Mouse (Mus musculus): ENCODE measurements around the gene AC124502.3. TPM values are rescaled to one million over a fixed set of nuclear protein-coding genes. Genes with fewer than 3 reads are reported as not detected.
"Not testable (repeated sequence)": the region's sequence is repeated elsewhere in the genome, so short reads cannot be mapped to it uniquely, and the experiment has no call there.

Gene AC124502.3
- polyA plus RNA-seq (2012; rRNA removed), result 1.9 and 2.3 TPM in 2 replicates

- DNase-seq (ENCODE audit: low spot score), result peak; percentile 69
Measured at GRCm38 (mm10) chr19:5038709-5039156, at the start of gene AC124502.3, which contains the start of gene B4gat1. Gene AC124502.3 (plus strand): TSS chr19:5038891. Gene B4gat1 (plus strand): TSS chr19:5038826.

- peak; percentile 94 for DNase-seq (ENCODE audit: low spot score)
Measured at GRCm38 (mm10) chr19:4989013-4989412, 49.7 kb upstream of the AC124502.3 start.

- no peak for DNase-seq (ENCODE audit: low spot score)
Measured at GRCm38 (mm10) chr19:4989434-4990255, 49.0 kb upstream of the AC124502.3 start.

GRCm38 (mm10) chr19:4990256-4990625, 48.5 kb upstream of the AC124502.3 start, which contains the start of gene Npas4:
Gene Npas4 (minus strand): TSS chr19:4990316.
- DNase-seq (ENCODE audit: low spot score), result no peak

DNA sequence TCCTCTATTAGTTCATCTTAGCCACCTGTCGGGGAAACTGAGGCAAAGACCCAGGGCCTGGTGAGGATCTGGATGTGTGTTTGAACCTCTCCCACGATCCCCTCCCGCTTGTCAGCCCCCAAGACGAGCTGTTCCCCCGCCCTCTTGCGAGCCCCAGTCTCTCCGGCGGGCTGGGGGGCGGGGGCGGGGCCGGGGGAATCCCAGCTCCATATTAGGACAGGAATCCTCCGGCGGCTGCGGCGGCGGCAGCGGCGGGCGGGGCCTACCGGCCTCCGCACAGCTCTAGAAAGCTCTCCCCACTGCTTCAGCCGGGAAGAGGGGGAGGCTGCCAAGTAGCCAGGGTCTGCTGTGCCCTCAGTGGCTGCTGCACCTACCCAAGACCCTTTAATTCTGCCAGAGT, 48.0 kb upstream of the AC124502.3 start:
- no peak for DNase-seq (ENCODE audit: low spot score)

DNA sequence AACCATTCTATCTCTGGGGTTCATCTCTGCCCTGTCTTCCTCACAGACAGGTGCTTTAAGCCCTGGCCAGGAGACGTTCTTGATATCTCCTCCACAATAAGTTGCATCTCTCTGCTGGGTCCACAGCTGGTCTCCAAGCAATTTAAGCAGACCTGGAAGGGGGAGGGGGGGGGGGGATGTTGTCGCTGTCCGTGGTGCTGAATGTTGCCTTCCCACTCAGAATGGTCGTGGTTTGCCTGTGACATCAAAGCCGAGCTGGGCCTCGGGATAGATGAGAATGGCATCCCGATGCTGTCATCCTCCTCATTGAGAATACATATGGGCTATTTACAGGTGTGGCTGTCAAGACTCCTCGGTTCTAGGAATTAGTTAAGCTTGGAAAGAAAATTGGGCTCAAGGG, 46.3 kb upstream of the AC124502.3 start:
- DNase-seq (ENCODE audit: low spot score), result no peak

GRCm38 (mm10) chr19:4992904-4993303, 45.8 kb upstream of the AC124502.3 start:
- DNase-seq (ENCODE audit: low spot score), result no peak

- DNase-seq (ENCODE audit: low spot score), result no peak
Measured at GRCm38 (mm10) chr19:4994043-4994442, 44.6 kb upstream of the AC124502.3 start.

DNA sequence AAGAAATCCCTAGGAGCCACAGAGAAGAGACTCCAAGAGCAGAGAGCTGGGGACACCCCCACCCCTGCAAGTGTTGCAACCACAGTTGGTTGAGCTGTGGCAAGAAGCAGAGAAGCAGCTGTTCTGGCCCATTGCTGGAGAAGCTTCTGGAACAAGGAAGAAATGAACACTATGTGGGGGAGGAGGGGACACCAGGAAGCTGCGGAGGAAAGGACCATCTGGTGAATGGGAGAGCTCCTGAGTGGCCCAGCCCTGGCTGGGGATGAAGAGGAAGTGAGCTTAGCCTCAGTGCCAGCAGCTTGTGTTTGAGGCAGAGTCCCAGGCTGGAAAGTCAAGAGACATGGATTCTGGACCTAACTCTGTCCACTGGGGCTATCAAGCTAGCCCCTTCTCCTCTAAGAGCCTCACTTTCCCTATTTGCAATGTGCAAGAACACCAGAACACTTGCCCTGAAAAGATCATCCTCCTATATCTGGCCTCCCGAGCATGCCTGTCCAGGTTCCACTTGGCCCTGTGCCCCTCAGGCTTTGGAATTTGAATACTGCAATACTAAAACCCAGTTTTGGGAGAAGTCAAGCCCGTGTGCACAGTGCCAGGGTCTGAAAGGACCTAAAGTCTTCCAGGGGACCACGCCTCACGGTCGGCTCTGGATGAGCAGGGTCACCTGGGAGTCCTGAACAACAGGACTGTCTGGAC, 39.1 kb upstream of the AC124502.3 start:
- DNase-seq (ENCODE audit: low spot score), result no peak

DNA sequence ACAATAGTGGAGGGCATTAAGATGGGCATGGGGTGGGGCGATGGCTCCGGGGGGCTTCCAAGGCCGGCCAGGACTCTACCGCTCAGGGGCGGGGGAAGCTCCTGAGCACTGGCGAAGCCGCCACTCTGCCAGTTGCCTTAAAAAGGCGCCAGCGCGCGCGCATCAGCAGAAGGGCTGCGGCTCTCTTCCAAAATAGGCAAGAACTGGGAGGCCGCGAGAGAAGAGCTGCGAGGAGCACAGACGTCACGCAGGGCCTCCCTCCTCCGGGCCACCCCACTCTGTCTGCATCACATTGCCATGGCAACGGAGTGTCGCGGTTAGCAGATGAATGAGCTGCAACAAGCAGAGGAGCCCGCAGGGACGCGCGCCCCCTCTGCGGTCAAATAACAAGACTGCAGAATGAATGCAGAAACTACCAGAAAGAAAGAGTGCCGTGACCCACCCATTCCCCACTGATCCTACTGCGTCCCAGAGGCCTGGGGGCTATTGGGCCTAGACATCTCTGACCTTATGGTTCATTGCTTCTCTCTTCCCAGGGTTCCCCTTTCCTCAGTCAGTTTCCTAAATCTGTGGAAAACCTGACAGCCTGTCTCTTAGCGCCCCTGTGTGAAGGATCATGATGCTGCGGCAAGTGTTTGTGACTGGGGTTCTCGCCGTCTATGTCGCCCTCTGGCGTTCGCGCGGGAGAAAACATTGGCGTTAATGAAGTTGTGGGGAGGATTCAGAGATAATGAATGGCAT, 36.9 kb upstream of the AC124502.3 start:
- peak; percentile 63 for DNase-seq (ENCODE audit: low spot score)

DNA sequence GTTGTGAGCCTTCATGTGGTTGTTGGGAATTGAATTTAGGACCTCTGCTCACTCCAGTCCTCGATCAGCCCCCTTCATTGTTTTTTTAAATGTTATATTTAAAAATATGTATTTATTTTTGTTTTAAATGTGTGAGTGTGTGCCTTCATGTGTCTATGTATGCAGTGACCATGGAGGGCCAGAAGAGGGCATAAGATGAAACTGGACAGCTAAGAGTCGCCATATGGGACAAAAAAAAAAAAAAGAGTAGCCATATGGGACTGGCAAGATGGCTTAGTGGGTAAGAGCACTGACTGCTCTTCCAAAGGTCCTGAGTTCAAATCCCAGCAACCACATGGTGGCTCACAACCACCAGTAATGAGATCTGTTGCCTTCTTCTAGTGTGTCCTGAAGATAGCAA, 35.0 kb upstream of the AC124502.3 start:
- DNase-seq (ENCODE audit: low spot score), result not testable (repeated sequence)

DNA sequence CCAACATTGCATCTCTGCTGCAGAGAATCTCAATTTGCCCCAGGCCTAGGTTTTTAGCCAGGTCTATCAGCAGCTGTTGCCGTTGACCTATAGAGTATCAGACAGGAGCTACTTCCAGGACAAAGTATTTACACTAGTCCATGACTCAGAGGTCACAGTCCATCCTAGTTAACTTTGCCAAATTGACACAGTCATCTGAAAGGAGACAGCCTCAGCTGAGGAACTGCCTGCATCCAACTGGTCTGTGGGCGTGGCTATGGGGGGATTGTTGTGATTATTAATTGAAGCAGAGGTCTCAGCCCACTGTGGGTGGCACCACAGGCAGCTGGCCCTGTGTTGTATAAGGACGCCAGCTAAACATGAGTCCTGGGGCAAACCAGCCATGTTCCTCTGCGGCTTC, 33.8 kb upstream of the AC124502.3 start:
- no peak for DNase-seq (ENCODE audit: low spot score)

DNA sequence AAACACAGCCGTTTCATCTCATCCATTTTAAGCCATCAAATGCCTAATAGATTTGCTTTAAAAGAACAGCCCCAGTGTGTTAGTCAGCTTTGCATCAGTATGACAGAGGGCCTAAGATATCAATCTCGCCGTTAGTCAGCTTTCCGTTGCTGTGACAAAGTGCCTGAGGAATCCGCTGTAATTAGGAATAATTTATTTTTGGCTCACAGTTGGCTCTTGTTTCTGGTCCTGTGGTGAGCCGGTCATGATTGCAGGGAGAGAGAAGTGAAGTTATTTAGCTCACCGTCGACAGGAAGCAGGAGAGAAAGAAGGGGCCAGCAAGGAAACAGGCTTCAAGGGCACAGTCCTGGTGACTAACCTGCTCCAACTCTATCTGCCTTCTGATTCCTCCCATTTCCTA, 25.6 kb upstream of the AC124502.3 start:
- DNase-seq (ENCODE audit: low spot score), result no peak

- DNase-seq (ENCODE audit: low spot score), result no peak
Measured at GRCm38 (mm10) chr19:5014961-5015398, 23.7 kb upstream of the AC124502.3 start.

GRCm38 (mm10) chr19:5016221-5016742, 22.4 kb upstream of the AC124502.3 start:
- no peak for DNase-seq (ENCODE audit: low spot score)

- DNase-seq (ENCODE audit: low spot score), result no peak
Measured at GRCm38 (mm10) chr19:5016782-5017181, 21.9 kb upstream of the AC124502.3 start.

- no peak for DNase-seq (ENCODE audit: low spot score)
Measured at GRCm38 (mm10) chr19:5017611-5018010, 21.1 kb upstream of the AC124502.3 start.

DNA sequence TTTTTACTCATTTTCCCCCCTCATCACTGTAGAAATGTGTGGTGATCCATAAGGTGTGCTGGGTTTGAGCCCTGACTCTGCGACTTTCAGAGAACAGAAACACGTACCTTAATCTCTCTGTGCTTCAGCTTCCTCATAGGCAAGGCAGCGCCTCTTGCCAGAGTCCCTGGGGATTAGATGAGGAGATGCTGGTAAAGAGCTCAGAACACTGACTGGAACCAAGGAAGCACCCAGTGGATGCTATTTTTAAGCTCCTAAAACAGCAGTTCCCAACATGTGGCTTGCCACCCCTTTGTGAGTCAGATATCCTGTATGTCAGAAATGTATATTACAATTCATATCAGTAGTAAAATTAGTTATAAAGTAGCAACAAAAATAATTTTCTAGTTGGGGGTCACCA, 20.5 kb upstream of the AC124502.3 start:
- no peak for DNase-seq (ENCODE audit: low spot score)

DNA sequence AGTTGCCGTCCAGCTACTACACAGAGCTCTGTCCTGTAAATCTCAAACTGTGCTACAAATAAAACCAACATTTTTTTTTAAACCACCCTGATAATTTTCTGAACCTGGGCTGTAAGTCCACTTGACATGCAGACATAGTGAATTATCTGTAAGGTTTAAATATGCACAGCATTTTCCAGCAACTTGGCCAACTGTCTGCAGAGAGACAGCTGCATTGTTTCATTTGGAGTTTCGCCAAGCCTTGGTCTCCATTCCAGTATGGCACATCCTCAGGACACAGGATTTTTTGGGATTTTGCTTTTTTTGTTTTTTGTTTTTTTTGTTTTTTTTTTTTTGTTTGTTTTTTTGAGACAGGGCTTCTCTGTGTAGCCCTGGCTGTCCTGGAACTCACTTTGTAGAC, 17.3 kb upstream of the AC124502.3 start:
- DNase-seq (ENCODE audit: low spot score), result no peak

DNA sequence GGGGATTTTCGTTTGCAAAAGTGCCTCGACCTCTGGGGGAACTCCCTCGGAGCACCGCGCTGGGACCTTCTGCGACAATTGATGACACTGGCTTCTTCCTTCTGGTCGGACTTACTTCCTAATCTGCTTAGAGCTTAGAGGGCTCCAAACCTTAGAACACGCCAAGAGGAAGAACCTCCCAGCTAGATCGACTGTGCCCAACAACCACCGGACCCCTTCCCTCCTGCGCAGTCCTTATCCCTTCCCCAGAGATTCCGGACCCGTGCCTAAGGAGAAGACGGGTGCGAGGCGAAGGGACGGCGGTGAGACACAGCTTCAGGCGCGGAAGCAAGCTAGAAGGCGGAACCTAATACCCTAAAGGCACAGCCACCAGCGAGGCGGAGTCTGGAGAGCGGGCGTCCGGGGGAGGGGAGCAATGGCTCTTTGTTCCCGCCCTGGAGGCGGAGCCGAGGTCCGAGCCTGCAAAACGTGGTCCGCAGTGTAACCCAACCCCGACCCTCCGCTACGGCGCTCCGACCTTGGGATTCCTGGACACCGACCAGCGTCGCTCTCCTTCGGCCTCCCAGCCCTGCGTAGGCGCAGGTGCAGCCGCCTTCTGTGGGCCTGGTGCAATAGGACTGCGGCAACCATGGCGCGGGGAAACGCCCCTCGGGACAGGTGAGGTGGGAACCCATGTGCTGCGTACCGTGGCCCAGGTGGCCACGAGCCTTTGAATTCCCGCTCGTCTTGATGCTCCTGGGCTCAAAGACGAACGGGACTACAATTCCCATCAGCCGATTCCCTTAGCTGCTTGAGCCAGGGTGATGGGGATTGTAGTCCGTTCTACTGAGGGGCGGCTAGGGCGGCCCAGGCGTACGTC, 14.8 kb upstream of the AC124502.3 start, which contains the start of gene Slc29a2:
Gene Slc29a2 (plus strand): TSS at position 240 of the 859 bp plus-strand sequence.
- DNase-seq (ENCODE audit: low spot score), result peak; percentile 75

DNA sequence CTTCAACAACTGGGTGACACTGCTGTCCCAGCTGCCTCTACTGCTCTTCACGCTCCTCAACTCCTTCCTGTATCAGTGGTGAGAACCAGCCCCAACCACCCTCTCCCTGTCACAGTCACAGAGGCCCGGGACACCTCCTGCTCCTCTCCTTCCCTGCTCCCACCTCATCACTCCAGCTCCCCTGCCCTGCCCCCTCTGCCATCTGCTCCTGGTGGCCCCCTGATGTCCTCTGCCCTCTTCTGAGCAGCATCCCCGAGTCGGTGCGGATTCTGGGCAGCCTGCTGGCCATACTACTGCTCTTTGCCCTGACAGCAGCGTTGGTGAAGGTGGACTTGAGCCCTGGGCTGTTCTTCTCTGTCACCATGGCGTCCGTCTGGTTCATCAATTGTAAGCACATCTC, 12.6 kb upstream of the AC124502.3 start:
- no peak for DNase-seq (ENCODE audit: low spot score)

Data from urinary bladder, adult 2 months (tissue).